Comparison of ENCODE assay signal across 18 mouse cellular contexts in genomic region chr12:29854151-29854585, GRCm38 (mm10).
DNase-seq lines count a peak whose midpoint lies in the region; ATAC-seq and TF ChIP-seq lines count a peak whose summit lies in the region.
"Had no signal": no experiment of that assay in that cellular context is flagged by ENCODE, and none has a peak within 500 bp of the region (broad histone marks: within the 10 kb centered on the region; RNA-seq: fewer than 3 reads in every experiment).

No protein-coding gene starts in this region.

- no peak for TF ChIP-seq POLR2A in brain, embryonic 14.5 days (IDR thresholded peaks at IDR 0.05; ENCODE audit: borderline replicate concordance, extremely low read depth, insufficient read depth, insufficient read length, poor library complexity, severe bottlenecking)

- no peak overlapping the region for H3K9ac ChIP-seq in hindbrain, embryonic 13.5 days
- no peak overlapping the region for H3K9ac ChIP-seq in hindbrain, embryonic 11.5 days (ENCODE audit: low read depth, low read length)
- H3K9ac ChIP-seq in forebrain, embryonic 15.5 days (replicated peaks): no peak overlapping the region
- H3K9ac ChIP-seq: embryonic facial prominence, embryonic 15.5 days; heart, embryonic 15.5 days; kidney, embryonic 15.5 days; liver, embryonic 14.5 days had no signal

- H3K9me3 ChIP-seq in hindbrain, embryonic 13.5 days: no peaks in the 10 kb centered on the region
- no peaks in the 10 kb centered on the region for H3K9me3 ChIP-seq in hindbrain, embryonic 11.5 days (ENCODE audit: control insufficient read depth, low read length)
- no peaks in the 10 kb centered on the region for H3K9me3 ChIP-seq in forebrain, embryonic 15.5 days
- H3K9me3 ChIP-seq: embryonic facial prominence, embryonic 15.5 days; heart, embryonic 15.5 days; kidney, embryonic 15.5 days had no signal

- no peak for TF ChIP-seq CTCF in brain, embryonic 14.5 days (IDR thresholded peaks at IDR 0.05; ENCODE audit: borderline replicate concordance, extremely low read depth, insufficient read depth, insufficient read length)

- peaks cover 78% of the 10 kb centered on the region for H3K36me3 ChIP-seq in hindbrain, embryonic 13.5 days
- no peaks in the 10 kb centered on the region for H3K36me3 ChIP-seq in hindbrain, embryonic 11.5 days (ENCODE audit: control insufficient read depth, insufficient read depth, low read length)
- H3K36me3 ChIP-seq in forebrain, embryonic 15.5 days: peaks cover 62% of the 10 kb centered on the region
- H3K36me3 ChIP-seq: embryonic facial prominence, embryonic 15.5 days; heart, embryonic 15.5 days; kidney, embryonic 15.5 days had no signal

- no peaks in the 10 kb centered on the region for H3K27me3 ChIP-seq in hindbrain, embryonic 13.5 days
- H3K27me3 ChIP-seq in hindbrain, embryonic 11.5 days (ENCODE audit: control insufficient read depth, insufficient read depth, low read length): no peaks in the 10 kb centered on the region
- H3K27me3 ChIP-seq in forebrain, embryonic 15.5 days: no peaks in the 10 kb centered on the region
- H3K27me3 ChIP-seq: embryonic facial prominence, embryonic 15.5 days; heart, embryonic 15.5 days; kidney, embryonic 15.5 days; megakaryocyte, embryonic 14.5 days had no signal

- H3K4me2 ChIP-seq in hindbrain, embryonic 13.5 days: no peak overlapping the region
- no peak overlapping the region for H3K4me2 ChIP-seq in hindbrain, embryonic 11.5 days (replicated peaks; ENCODE audit: low read depth, low read length)
- no peak overlapping the region for H3K4me2 ChIP-seq in forebrain, embryonic 15.5 days (replicated peaks)
- H3K4me2 ChIP-seq: embryonic facial prominence, embryonic 15.5 days; heart, embryonic 15.5 days; kidney, embryonic 15.5 days had no signal

- H3K27ac ChIP-seq in hindbrain, embryonic 13.5 days: peak overlapping the region; percentile 48; the same call in 1 of the 2 replicates
- H3K27ac ChIP-seq in hindbrain, embryonic 11.5 days (ENCODE audit: low read depth, low read length): no peak overlapping the region
- H3K27ac ChIP-seq in forebrain, embryonic 15.5 days (replicated peaks): peak overlapping the region; percentile 65
- H3K27ac ChIP-seq: embryonic facial prominence, embryonic 15.5 days; heart, embryonic 15.5 days; kidney, embryonic 15.5 days; liver, embryonic 14.5 days; stomach, postnatal 0 days had no signal

- H3K4me1 ChIP-seq in hindbrain, embryonic 13.5 days (replicated peaks): peaks cover 6% of the 10 kb centered on the region; the same call in 1 of the 2 replicates
- H3K4me1 ChIP-seq in hindbrain, embryonic 11.5 days (replicated peaks; ENCODE audit: control insufficient read depth, insufficient read depth, low read length): no peaks in the 10 kb centered on the region
- peaks cover 13% of the 10 kb centered on the region for H3K4me1 ChIP-seq in forebrain, embryonic 15.5 days
- H3K4me1 ChIP-seq: embryonic facial prominence, embryonic 15.5 days; heart, embryonic 15.5 days; kidney, embryonic 15.5 days; megakaryocyte, embryonic 14.5 days had no signal

- no peak for DNase-seq in hindbrain, embryonic 11.5 days (ENCODE audit: low spot score)
- peak; percentile 1 for DNase-seq in lung, postnatal 36 days
- no peak for DNase-seq in lung, postnatal 4 days
- DNase-seq in brain, embryonic 14.5 days (ENCODE audit: low read depth): peak; percentile 65
- DNase-seq in frontal cortex, postnatal 25 days (ENCODE audit: low spot score in 2 of 2): no peak
- DNase-seq: adrenal gland, adult 2 months; cerebellum, adult 9-11 months; heart, adult 18-20 months had no signal

- H3K4me3 ChIP-seq in hindbrain, embryonic 13.5 days: no peak overlapping the region
- no peak overlapping the region for H3K4me3 ChIP-seq in hindbrain, embryonic 11.5 days (ENCODE audit: low read depth, low read length)
- H3K4me3 ChIP-seq in forebrain, embryonic 15.5 days: no peak overlapping the region
- H3K4me3 ChIP-seq: embryonic facial prominence, embryonic 15.5 days; heart, embryonic 15.5 days; kidney, embryonic 15.5 days; megakaryocyte, embryonic 14.5 days had no signal

- no peak for ATAC-seq in hindbrain, embryonic 13.5 days (ENCODE audit: low FRiP score)
- ATAC-seq in hindbrain, embryonic 11.5 days (ENCODE audit: low FRiP score): no peak
- peak; percentile 57 for ATAC-seq in forebrain, embryonic 15.5 days (replicated peaks)
- ATAC-seq: intestine, postnatal 0 days; lung, postnatal 0 days had no signal

- WGBS in hindbrain, embryonic 13.5 days: 81% methylated on average over 9 of the region's 9 CpGs
- 90% methylated on average over 9 of the region's 9 CpGs for WGBS in hindbrain, embryonic 11.5 days
- 54% methylated on average over 9 of the region's 9 CpGs for WGBS in forebrain, embryonic 15.5 days

Comparison
In these comparisons a context has a peak if more than half of its experiments do, and no peak if none do; other contexts are left out.
1. DNase-seq: peak in lung, postnatal 36 days (single experiment) and brain, embryonic 14.5 days (single experiment); none in hindbrain, embryonic 11.5 days (single experiment), lung, postnatal 4 days (0 of 2) and frontal cortex, postnatal 25 days (0 of 2).